Mouse (Mus musculus): Measurements from ENCODE around the gene Tma7. TPM values are rescaled to one million over a fixed set of nuclear protein-coding genes. Genes with fewer than 3 reads are reported as not detected.
A peak's percentile ranks its signal among the peaks of the same experiment; 100 is the strongest.

The Tma7 gene
- total and polyA plus RNA-seq, 3 experiments = 366 to 400 TPM; not detected in 1

- TF ChIP-seq CTCF (IDR thresholded peaks at IDR 0.05 in 2 of 3, conservative IDR thresholded peaks at IDR 0.05 in 1 of 3; ENCODE audit: control insufficient read depth in 1 of 3, insufficient read depth in 1 of 3, low read depth in 2 of 3, low read length in 3 of 3, poor library complexity in 1 of 3, severe bottlenecking in 1 of 3) = peak; percentile 95 to 97 (median 96)
- TF ChIP-seq GABPA (IDR thresholded peaks at IDR 0.05; ENCODE audit: low read depth, low read length) = no peak
- TF ChIP-seq POLR2AphosphoS5 (IDR thresholded peaks at IDR 0.05; ENCODE audit: borderline replicate concordance, low read depth, low read length) = peak; percentile 29; the same call in 1 of the 2 replicates
Measured at GRCm38 (mm10) chr9:109059136-109059903, 23.1 kb downstream of the Tma7 start, which contains the start of gene Trex1 (continued).

GRCm38 (mm10) chr9:109058006-109058765, 24.2 kb downstream of the Tma7 start:
- no peak for DNase-seq (ENCODE audit: low read depth, low spot score)
- Histone ChIP-seq H3K4me3 (ENCODE audit: control insufficient read depth in 1 of 2, insufficient read depth in 1 of 2, low read depth in 2 of 2, low read length in 2 of 2) (no peak overlapping the region), H3K27ac (ENCODE audit: control insufficient read depth, low read depth, low read length) (peak overlapping the region; percentile 75), H3K79me2 (ENCODE audit: control insufficient read depth, insufficient read depth, low read length, poor library complexity) (peaks cover 4% of the 10 kb centered on the region), H3K36me3 (ENCODE audit: control insufficient read depth in 1 of 2, insufficient read depth in 2 of 2, low read length in 2 of 2) (peaks cover 0 to 26% of the 10 kb centered on the region in 2 experiments; a peak in 2 of 4 replicates), H3K9me3 (replicated peaks; ENCODE audit: insufficient read depth, low read length) (no peaks in the 10 kb centered on the region), H3K4me1 (ENCODE audit: control insufficient read depth in 1 of 2, insufficient read depth in 2 of 2, low read length in 2 of 2) (peaks cover 5 to 32% of the 10 kb centered on the region in 2 experiments), H3K27me3 (ENCODE audit: control insufficient read depth in 1 of 2, insufficient read depth in 2 of 2, low read length in 2 of 2) (no peaks in the 10 kb centered on the region), H3K9ac (ENCODE audit: control insufficient read depth, low read depth, low read length, poor library complexity, severe bottlenecking) (peak overlapping the region; percentile 51)
- TF ChIP-seq ZMIZ1 (IDR thresholded peaks at IDR 0.05; ENCODE audit: low read depth, low read length) = no peak
- TF ChIP-seq SIN3A (IDR thresholded peaks at IDR 0.05; ENCODE audit: low read length) = no peak
- TF ChIP-seq TBP (IDR thresholded peaks at IDR 0.05; ENCODE audit: low read depth, low read length) = no peak
- no peak for TF ChIP-seq ETS1 (IDR thresholded peaks at IDR 0.05; ENCODE audit: low read depth, low read length)

- H3K27ac ChIP-seq (ENCODE audit: control insufficient read depth, low read depth, low read length) = peak overlapping the region; percentile 75
- peak; percentile 87 for DNase-seq (ENCODE audit: low read depth, low spot score)
- peaks cover 0 to 26% of the 10 kb centered on the region in 2 experiments; a peak in 2 of 4 replicates for H3K36me3 ChIP-seq (ENCODE audit: control insufficient read depth in 1 of 2, insufficient read depth in 2 of 2, low read length in 2 of 2)
- no peak for TF ChIP-seq RAD21 (IDR thresholded peaks at IDR 0.05; ENCODE audit: low read depth, low read length)
- no peak for TF ChIP-seq POLR2AphosphoS5 (IDR thresholded peaks at IDR 0.05; ENCODE audit: borderline replicate concordance, low read depth, low read length)
- no peak for TF ChIP-seq BHLHE40 (IDR thresholded peaks at IDR 0.05; ENCODE audit: borderline replicate concordance, low read depth, low read length)
- 0 out of 2 replicates have a peak, but pooled peaks have one; percentile 40 for TF ChIP-seq JUND (IDR thresholded peaks at IDR 0.05; ENCODE audit: low read depth, low read length)
- TF ChIP-seq POLR2AphosphoS2 (IDR thresholded peaks at IDR 0.05; ENCODE audit: low read length) = no peak
- peak; percentile 87 for TF ChIP-seq ETS1 (IDR thresholded peaks at IDR 0.05; ENCODE audit: low read depth, low read length)
- no peak for TF ChIP-seq MAX (IDR thresholded peaks at IDR 0.05; ENCODE audit: low read length)
- TF ChIP-seq TCF12 (IDR thresholded peaks at IDR 0.05; ENCODE audit: low read depth, low read length) = peak; percentile 35; the same call in 1 of the 2 replicates
- no peak for TF ChIP-seq USF1 (IDR thresholded peaks at IDR 0.05; ENCODE audit: low read depth, low read length)
- no peak for TF ChIP-seq TAL1 (IDR thresholded peaks at IDR 0.05; ENCODE audit: low read length)
- peak; percentile 75; the same call in 1 of the 2 replicates for TF ChIP-seq MEF2A (IDR thresholded peaks at IDR 0.05; ENCODE audit: extremely low read depth, insufficient replicate concordance, low read depth, low read length, poor library complexity, severe bottlenecking)
- peak; percentile 51 to 52 for TF ChIP-seq EP300 (IDR thresholded peaks at IDR 0.05; ENCODE audit: low read depth in 1 of 2, low read length in 2 of 2)
- no peak for TF ChIP-seq ZC3H11A (IDR thresholded peaks at IDR 0.05; ENCODE audit: low read depth, low read length)
- TF ChIP-seq SMC3 (IDR thresholded peaks at IDR 0.05; ENCODE audit: low read depth, low read length) = peak; percentile 21; the same call in 1 of the 2 replicates
- TF ChIP-seq ELF1 (IDR thresholded peaks at IDR 0.05; ENCODE audit: low read depth, low read length) = peak; percentile 16; the same call in 1 of the 2 replicates
- TF ChIP-seq MXI1 (IDR thresholded peaks at IDR 0.05; ENCODE audit: low read depth, low read length) = peak; percentile 39; the same call in 1 of the 2 replicates
- no peak for TF ChIP-seq ZNF384 (IDR thresholded peaks at IDR 0.05; ENCODE audit: low read depth, low read length)
- no peak for TF ChIP-seq ZMIZ1 (IDR thresholded peaks at IDR 0.05; ENCODE audit: low read depth, low read length)
- TF ChIP-seq SIN3A (IDR thresholded peaks at IDR 0.05; ENCODE audit: low read length) = peak; percentile 70
- TF ChIP-seq GATA1 (IDR thresholded peaks at IDR 0.05; ENCODE audit: low read depth, low read length) = peak; percentile 41; the same call in 1 of the 2 replicates
- no peak for TF ChIP-seq KAT2A (conservative IDR thresholded peaks at IDR 0.05; ENCODE audit: low read depth, low read length)
- TF ChIP-seq E2F4 (IDR thresholded peaks at IDR 0.05; ENCODE audit: borderline replicate concordance, low read depth, low read length) = no peak
Measured at GRCm38 (mm10) chr9:109057543-109057942, 24.8 kb downstream of the Tma7 start.

More at GRCm38 (mm10) chr9:109057543-109057942, 24.8 kb downstream of the Tma7 start:
- Histone ChIP-seq H3K4me3 (ENCODE audit: control insufficient read depth in 1 of 2, insufficient read depth in 1 of 2, low read depth in 2 of 2, low read length in 2 of 2) (no peak overlapping the region), H3K79me2 (ENCODE audit: control insufficient read depth, insufficient read depth, low read length, poor library complexity) (peaks cover 4% of the 10 kb centered on the region), H3K4me1 (ENCODE audit: control insufficient read depth in 1 of 2, insufficient read depth in 2 of 2, low read length in 2 of 2) (peaks cover 5 to 32% of the 10 kb centered on the region in 2 experiments), H3K9me3 (replicated peaks; ENCODE audit: insufficient read depth, low read length) (no peaks in the 10 kb centered on the region), H3K27me3 (ENCODE audit: control insufficient read depth in 1 of 2, insufficient read depth in 2 of 2, low read length in 2 of 2) (no peaks in the 10 kb centered on the region), H3K9ac (ENCODE audit: control insufficient read depth, low read depth, low read length, poor library complexity, severe bottlenecking) (0 out of 2 replicates have a peak overlapping the region, but pooled peaks have one; percentile 1)

Data from MEL (cell line).